Mouse (Mus musculus) small intestine, adult 2 months (tissue): ENCODE data around the gene B4galnt1.

Experiments used
- CTCF ChIP-seq: fragments of 200-500 bp; IDR thresholded peaks from 2 replicates; pipeline ENCODE4 v1.5.1; 2012; ENCODE audit warnings: low read depth, mild to moderate bottlenecking, control low read depth, inconsistent platforms, low read length, moderate library complexity, mixed read lengths; ENCODE audit not compliant: insufficient replicate concordance, insufficient read length; ENCODE audit errors: extremely low read depth
- POLR2A ChIP-seq: fragments of 200-500 bp; IDR thresholded peaks from 2 replicates; pipeline ENCODE4 v1.6.1; 2012; ENCODE audit warnings: low read depth, mild to moderate bottlenecking, control low read depth, inconsistent platforms, low read length, moderate library complexity

GRCm38 (mm10) chr10:127137896-127138295 lies 27.1 kb upstream of the B4galnt1 start:
- TF ChIP-seq CTCF: no peak
- TF ChIP-seq POLR2A: no peak
